Mouse (Mus musculus): ENCODE results near the gene Kmt2e.

Kmt2e gene

GRCm38 (mm10) chr5:23433720-23434597, at the start of gene Kmt2e:
TSS of gene Kmt2e (plus strand) at chr5:23434441.
- ChIA-PET CTCF (interaction anchor here in 3 of 4 experiments (0.6 to 2.0 kb wide), 7 partner anchors 15 to 596 kb away, joined by 3 to 12 read pairs (median 4); partner anchors contain the start of gene Rint1 (in 1 of the 3)), POLR2A (interaction anchor here (0.5 to 17.6 kb wide), 87 partner anchors 7 to 1760 kb away, joined by 3 to 730 read pairs (median 5); partner anchors contain the start of genes Tomm7 (in 2 of the 4), Napepld (in 1 of the 4) and Orc5 (in 1 of the 4))

- CTCF ChIA-PET, result no interaction called here
- POLR2A ChIA-PET, result no interaction called here
Measured at GRCm38 (mm10) chr5:23385136-23385535, 49.1 kb upstream of the Kmt2e start.

GRCm38 (mm10) chr5:23385763-23386217, 48.5 kb upstream of the Kmt2e start:
- POLR2A ChIA-PET, result interaction anchor here (1.0 to 7.8 kb wide), 18 partner anchors 10 to 56 kb away, joined by 3 to 74 read pairs (median 14); partner anchors contain the start of gene Kmt2e (in 2 of the 4)

GRCm38 (mm10) chr5:23386562-23387312, 47.5 kb upstream of the Kmt2e start:
- ChIA-PET CTCF (interaction anchor here in 3 of 4 experiments (0.6 to 2.2 kb wide), 5 partner anchors 22 to 59 kb away, joined by 3 to 12 read pairs (median 4); no protein-coding TSS in a partner anchor), POLR2A (interaction anchor here (0.6 to 7.8 kb wide), 43 partner anchors 9 to 370 kb away, joined by 3 to 74 read pairs (median 7); partner anchors contain the start of gene Kmt2e (in 3 of the 4))

More at GRCm38 (mm10) chr5:23385763-23386217, 48.5 kb upstream of the Kmt2e start:
- CTCF ChIA-PET, result interaction anchor here in 1 of 4 experiments (0.6 kb wide), 1 partner anchor 1174 kb away, joined by 5 read pairs; no protein-coding TSS in a partner anchor

- ChIA-PET CTCF (interaction anchor here in 3 of 4 experiments (0.6 to 2.2 kb wide), 5 partner anchors 21 to 60 kb away, joined by 3 to 12 read pairs (median 4); no protein-coding TSS in a partner anchor), POLR2A (interaction anchor here in 3 of 4 experiments (0.8 to 7.8 kb wide), 38 partner anchors 9 to 288 kb away, joined by 3 to 74 read pairs (median 8); partner anchors contain the start of gene Kmt2e (in 3 of the 3))
Measured at GRCm38 (mm10) chr5:23387313-23387666, 47.0 kb upstream of the Kmt2e start.

- CTCF ChIA-PET, result interaction anchor here in 2 of 4 experiments (0.6 to 2.2 kb wide), 2 partner anchors 28 to 1257 kb away, joined by 6 to 12 read pairs; no protein-coding TSS in a partner anchor
- POLR2A ChIA-PET, result interaction anchor here in 2 of 4 experiments (0.6 to 7.8 kb wide), 15 partner anchors 8 to 129 kb away, joined by 3 to 74 read pairs (median 26); partner anchors contain the start of gene Kmt2e (in 2 of the 2)
Measured at GRCm38 (mm10) chr5:23388091-23388490, 46.1 kb upstream of the Kmt2e start.

- ChIA-PET CTCF (interaction anchor here in 1 of 4 experiments (1.2 kb wide), 1 partner anchor 10 kb away, joined by 3 read pairs; no protein-coding TSS in a partner anchor), POLR2A (interaction anchor here in 3 of 4 experiments (0.6 to 7.8 kb wide), 10 partner anchors 11 to 288 kb away, joined by 3 to 74 read pairs (median 8); partner anchors contain the start of gene Kmt2e (in 1 of the 3))
Measured at GRCm38 (mm10) chr5:23389601-23390305, 44.5 kb upstream of the Kmt2e start.

- CTCF ChIA-PET, result interaction anchor here (0.5 to 1.3 kb wide), 5 partner anchors 10 to 189 kb away, joined by 3 to 5 read pairs (median 3); no protein-coding TSS in a partner anchor
- POLR2A ChIA-PET, result interaction anchor here in 3 of 4 experiments (0.5 to 7.8 kb wide), 19 partner anchors 9 to 452 kb away, joined by 3 to 74 read pairs (median 5); partner anchors contain the start of genes Kmt2e (in 3 of the 3) and Tomm7 (in 1 of the 3)
Measured at GRCm38 (mm10) chr5:23391714-23392113, 42.5 kb upstream of the Kmt2e start.

GRCm38 (mm10) chr5:23393870-23394269, 40.4 kb upstream of the Kmt2e start:
- CTCF ChIA-PET, result no interaction called here
- POLR2A ChIA-PET, result interaction anchor here in 2 of 4 experiments (1.3 to 2.0 kb wide), 3 partner anchors 19 to 40 kb away, joined by 3 to 6 read pairs (median 4); partner anchors contain the start of gene Kmt2e (in 1 of the 2)

GRCm38 (mm10) chr5:23394366-23395145, 39.7 kb upstream of the Kmt2e start:
- ChIA-PET CTCF (no interaction called here), POLR2A (interaction anchor here in 2 of 4 experiments (1.3 to 2.0 kb wide), 3 partner anchors 18 to 40 kb away, joined by 3 to 6 read pairs (median 4); partner anchors contain the start of gene Kmt2e (in 1 of the 2))

GRCm38 (mm10) chr5:23395721-23396120, 38.5 kb upstream of the Kmt2e start:
- POLR2A ChIA-PET, result interaction anchor here in 2 of 4 experiments (1.6 to 2.0 kb wide), 3 partner anchors 8 to 17 kb away, joined by 5 to 6 read pairs (median 5); no protein-coding TSS in a partner anchor
- CTCF ChIA-PET, result interaction anchor here in 1 of 4 experiments (1.5 kb wide), 1 partner anchor 20 kb away, joined by 4 read pairs; no protein-coding TSS in a partner anchor

GRCm38 (mm10) chr5:23396756-23397155, 37.5 kb upstream of the Kmt2e start:
- ChIA-PET POLR2A (interaction anchor here in 2 of 4 experiments (1.6 to 1.8 kb wide), 2 partner anchors 9 to 10 kb away, joined by 5 read pairs; no protein-coding TSS in a partner anchor), CTCF (interaction anchor here in 1 of 4 experiments (1.5 kb wide), 1 partner anchor 19 kb away, joined by 4 read pairs; no protein-coding TSS in a partner anchor)

GRCm38 (mm10) chr5:23400156-23400555, 34.1 kb upstream of the Kmt2e start:
- CTCF ChIA-PET, result interaction anchor here in 2 of 4 experiments (0.7 to 1.5 kb wide), 3 partner anchors 11 to 16 kb away, joined by 3 read pairs; no protein-coding TSS in a partner anchor
- POLR2A ChIA-PET, result interaction anchor here (0.8 to 5.1 kb wide), 14 partner anchors 11 to 33 kb away, joined by 3 to 153 read pairs (median 8); partner anchors contain the start of gene Kmt2e (in 2 of the 4)

- POLR2A ChIA-PET, result interaction anchor here (0.6 to 5.1 kb wide), 36 partner anchors 9 to 1536 kb away, joined by 3 to 153 read pairs (median 6); partner anchors contain the start of genes Kmt2e (in 4 of the 4) and Tomm7 (in 1 of the 4)
- CTCF ChIA-PET, result interaction anchor here (1.1 to 2.1 kb wide), 6 partner anchors 13 to 15 kb away, joined by 3 to 11 read pairs (median 6); no protein-coding TSS in a partner anchor
Measured at GRCm38 (mm10) chr5:23400868-23401267, 33.4 kb upstream of the Kmt2e start.

GRCm38 (mm10) chr5:23401368-23401767, 32.9 kb upstream of the Kmt2e start:
- CTCF ChIA-PET, result interaction anchor here (1.1 to 2.1 kb wide), 6 partner anchors 12 to 15 kb away, joined by 3 to 11 read pairs (median 6); no protein-coding TSS in a partner anchor
- POLR2A ChIA-PET, result interaction anchor here (0.6 to 5.1 kb wide), 40 partner anchors 9 to 1536 kb away, joined by 3 to 153 read pairs (median 5); partner anchors contain the start of genes Kmt2e (in 4 of the 4) and Tomm7 (in 1 of the 4)

Data from embryonic stem cell, embryonic (primary cell).